In genomic region chr9:101471665-101472064, GRCm38 (mm10) we compare ENCODE assay signal across 16 mouse cellular contexts.
A peak's percentile ranks its signal among the peaks of the same experiment; 100 is the strongest.
DNase-seq lines count a peak whose midpoint lies in the region; ATAC-seq lines count a peak whose summit lies in the region.
"Had no signal": no experiment of that assay in that cellular context is flagged by ENCODE, and none has a peak within 500 bp of the region (broad histone marks: within the 10 kb centered on the region; RNA-seq: fewer than 3 reads in every experiment).

No protein-coding gene starts in this region.

- peak; percentile 13; the same call in 1 of the 2 replicates for ATAC-seq in hindbrain, embryonic 11.5 days (ENCODE audit: low FRiP score)
- ATAC-seq in midbrain, embryonic 14.5 days (ENCODE audit: low FRiP score, low TSS enrichment), result no peak
- ATAC-seq in erythroblast, adult 5-6 weeks (replicated peaks; ENCODE audit: low FRiP score, poor library complexity, severe bottlenecking), result no peak

- no peak overlapping the region for H3K4me2 ChIP-seq in hindbrain, embryonic 11.5 days (replicated peaks; ENCODE audit: low read depth, low read length)
- H3K4me2 ChIP-seq in midbrain, embryonic 14.5 days (ENCODE audit: low read length), result no peak overlapping the region
- H3K4me2 ChIP-seq: kidney, embryonic 15.5 days; liver, embryonic 11.5 days had no signal

- no peaks in the 10 kb centered on the region for H3K9me3 ChIP-seq in heart, embryonic 10.5 days
- no peaks in the 10 kb centered on the region for H3K9me3 ChIP-seq in forebrain, embryonic 10.5 days
- no peaks in the 10 kb centered on the region for H3K9me3 ChIP-seq in hindbrain, embryonic 11.5 days (ENCODE audit: control insufficient read depth, low read length)
- no peaks in the 10 kb centered on the region for H3K9me3 ChIP-seq in midbrain, embryonic 14.5 days (ENCODE audit: control insufficient read depth, low read length)
- H3K9me3 ChIP-seq: kidney, embryonic 15.5 days had no signal

- intact Hi-C loops in heart, postnatal 10 days (cut with DNase I), result no loop called here
- intact Hi-C loops in left cerebral cortex, postnatal 4 days (cut with DNase I), result no loop called here

- peak overlapping the region; percentile 72 for H3K27ac ChIP-seq in heart, embryonic 10.5 days
- peak overlapping the region; percentile 40 for H3K27ac ChIP-seq in forebrain, embryonic 10.5 days
- peak overlapping the region; percentile 62 for H3K27ac ChIP-seq in hindbrain, embryonic 11.5 days (ENCODE audit: low read depth, low read length)
- peak overlapping the region; percentile 91 for H3K27ac ChIP-seq in midbrain, embryonic 14.5 days (replicated peaks; ENCODE audit: low read depth, low read length)
- H3K27ac ChIP-seq: kidney, embryonic 15.5 days; layer of hippocampus, adult 2 months had no signal

- no peak overlapping the region for H3K9ac ChIP-seq in hindbrain, embryonic 11.5 days (ENCODE audit: low read depth, low read length)
- H3K9ac ChIP-seq in midbrain, embryonic 14.5 days (replicated peaks; ENCODE audit: low read length), result no peak overlapping the region
- H3K9ac ChIP-seq: kidney, embryonic 15.5 days had no signal

- WGBS in heart, embryonic 10.5 days, result 75% methylated on average over 3 of the region's 3 CpGs
- 39% methylated on average over 3 of the region's 3 CpGs for WGBS in forebrain, embryonic 10.5 days
- 26% methylated on average over 3 of the region's 3 CpGs for WGBS in hindbrain, embryonic 11.5 days
- WGBS in midbrain, embryonic 14.5 days, result 4% methylated on average over 3 of the region's 3 CpGs

- no peak for DNase-seq in heart, embryonic 10.5 days (ENCODE audit: low spot score)
- no peak for DNase-seq in heart, postnatal 10 days
- no peak for DNase-seq in forebrain, embryonic 10.5 days (ENCODE audit: extremely low spot score, low spot score)
- DNase-seq in hindbrain, embryonic 11.5 days (ENCODE audit: low spot score), result peak; percentile 40
- peak; percentile 51 for DNase-seq in midbrain, embryonic 14.5 days
- no peak for DNase-seq in thymus, postnatal 36 days
- DNase-seq in left cerebral cortex, postnatal 4 days, result no peak
- DNase-seq: adrenal gland, postnatal 25 days; cerebellum, adult 11 months; lung, postnatal 4 days; right cerebral cortex, adult 18-20 months had no signal

- no peaks in the 10 kb centered on the region for H3K27me3 ChIP-seq in heart, embryonic 10.5 days (ENCODE audit: insufficient read depth, poor library complexity, severe bottlenecking)
- peaks cover 13% of the 10 kb centered on the region; the same call in 1 of the 2 replicates for H3K27me3 ChIP-seq in forebrain, embryonic 10.5 days (ENCODE audit: poor library complexity, severe bottlenecking)
- H3K27me3 ChIP-seq in hindbrain, embryonic 11.5 days (ENCODE audit: control insufficient read depth, insufficient read depth, low read length), result no peaks in the 10 kb centered on the region
- no peaks in the 10 kb centered on the region for H3K27me3 ChIP-seq in midbrain, embryonic 14.5 days (ENCODE audit: control insufficient read depth, insufficient read depth, low read length)

- no peak overlapping the region for H3K4me3 ChIP-seq in heart, embryonic 10.5 days
- H3K4me3 ChIP-seq in forebrain, embryonic 10.5 days, result no peak overlapping the region
- H3K4me3 ChIP-seq in hindbrain, embryonic 11.5 days (ENCODE audit: low read depth, low read length), result no peak overlapping the region
- no peak overlapping the region for H3K4me3 ChIP-seq in midbrain, embryonic 14.5 days (replicated peaks; ENCODE audit: low read depth, low read length)
- H3K4me3 ChIP-seq: kidney, embryonic 15.5 days; layer of hippocampus, adult 2 months; myocyte had no signal

- H3K36me3 ChIP-seq in heart, embryonic 10.5 days, result no peaks in the 10 kb centered on the region
- H3K36me3 ChIP-seq in forebrain, embryonic 10.5 days (replicated peaks), result no peaks in the 10 kb centered on the region
- H3K36me3 ChIP-seq in hindbrain, embryonic 11.5 days (ENCODE audit: control insufficient read depth, insufficient read depth, low read length), result no peaks in the 10 kb centered on the region
- no peaks in the 10 kb centered on the region for H3K36me3 ChIP-seq in midbrain, embryonic 14.5 days (ENCODE audit: control insufficient read depth, insufficient read depth, low read length)
- H3K36me3 ChIP-seq: kidney, embryonic 15.5 days had no signal

- H3K4me1 ChIP-seq in heart, embryonic 10.5 days, result peaks cover 21% of the 10 kb centered on the region
- H3K4me1 ChIP-seq in forebrain, embryonic 10.5 days, result peaks cover 26% of the 10 kb centered on the region
- no peaks in the 10 kb centered on the region for H3K4me1 ChIP-seq in hindbrain, embryonic 11.5 days (replicated peaks; ENCODE audit: control insufficient read depth, insufficient read depth, low read length)
- peaks cover 23% of the 10 kb centered on the region for H3K4me1 ChIP-seq in midbrain, embryonic 14.5 days (ENCODE audit: control insufficient read depth, insufficient read depth, low read length)

Comparison
In these comparisons a context has a peak if more than half of its experiments do, and no peak if none do; other contexts are left out.
1. DNase-seq: peak in hindbrain, embryonic 11.5 days (single experiment) and midbrain, embryonic 14.5 days (single experiment); none in heart, embryonic 10.5 days (single experiment), heart, postnatal 10 days (0 of 2), forebrain, embryonic 10.5 days (single experiment), thymus, postnatal 36 days (0 of 2) and left cerebral cortex, postnatal 4 days (single experiment).
2. H3K27ac ChIP-seq: peak in every context shown above with its lines; median percentile 91 in midbrain, embryonic 14.5 days; 72 in heart, embryonic 10.5 days; 62 in hindbrain, embryonic 11.5 days; 40 in forebrain, embryonic 10.5 days.